Mouse (Mus musculus): ENCODE measurements at regions not wholly inside any gene's neighbourhood (a gene's known extent, or its start where the extent isn't known, plus 50 kb on each side); places are given as distances from the start of the nearest gene placed in this dataset.

DNA sequence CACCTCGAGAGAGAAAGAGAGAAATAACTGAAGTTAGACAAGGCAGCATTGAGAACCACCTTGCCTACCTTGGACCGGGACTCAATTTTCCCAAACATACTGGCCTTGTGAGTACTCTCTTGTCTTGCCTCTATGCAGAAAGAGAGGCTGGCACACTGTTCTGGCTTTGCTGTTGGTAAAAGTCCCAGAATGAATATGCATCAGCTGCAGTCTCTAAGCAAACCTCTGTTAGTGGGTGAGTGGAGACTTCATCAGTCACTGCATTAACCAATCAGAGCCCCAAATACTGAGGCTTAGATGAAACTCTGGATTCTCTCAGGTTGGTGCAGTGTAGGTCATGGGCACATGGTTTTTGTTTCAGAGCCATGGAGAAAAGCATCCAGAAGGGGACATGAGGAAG, 378.8 kb upstream of the Frg1 start:
- Histone ChIP-seq H3K27ac (ENCODE audit: insufficient read depth, low read depth) (no peak overlapping the region), H3K9ac (ENCODE audit: insufficient read depth, low read depth) (no peak overlapping the region), H3K27me3 (replicated peaks) (no peaks in the 10 kb centered on the region), H3K4me2 (ENCODE audit: insufficient read depth, low read depth, poor library complexity, severe bottlenecking) (no peak overlapping the region), H3K4me1 (ENCODE audit: control insufficient read depth in 1 of 2, insufficient read depth in 2 of 2) (no peaks in the 10 kb centered on the region), H3K79me2 (replicated peaks; ENCODE audit: control insufficient read depth, extremely low read depth, insufficient read depth, poor library complexity, severe bottlenecking) (no peaks in the 10 kb centered on the region), H3K36me3 (replicated peaks in 1 of 2; ENCODE audit: control insufficient read depth in 1 of 2, insufficient read depth in 1 of 2, low read length in 1 of 2) (no peaks in the 10 kb centered on the region), H3K4me3 (replicated peaks in 1 of 3; ENCODE audit: low read depth in 2 of 3, low read length in 2 of 3, poor library complexity in 1 of 3) (no peak overlapping the region), H3K9me3 (replicated peaks; ENCODE audit: low read length) (no peaks in the 10 kb centered on the region)
- TF ChIP-seq EP300 (IDR thresholded peaks at IDR 0.05; ENCODE audit: low read length) (no peak), ELF1 (IDR thresholded peaks at IDR 0.05; ENCODE audit: low read depth, low read length) (no peak), ZNF384 (IDR thresholded peaks at IDR 0.05; ENCODE audit: low read depth, low read length) (no peak), MAFK (IDR thresholded peaks at IDR 0.05; ENCODE audit: insufficient replicate concordance, low read length) (no peak), ZMIZ1 (IDR thresholded peaks at IDR 0.05; ENCODE audit: low read depth, low read length) (no peak), CTCF (conservative IDR thresholded peaks at IDR 0.05 in 1 of 2, IDR thresholded peaks at IDR 0.05 in 1 of 2; ENCODE audit: low read depth in 2 of 2, low read length in 2 of 2) (no peak), MAZ (IDR thresholded peaks at IDR 0.05; ENCODE audit: low read depth, low read length) (no peak), HCFC1 (IDR thresholded peaks at IDR 0.05; ENCODE audit: low read depth, low read length) (no peak), POLR2AphosphoS2 (IDR thresholded peaks at IDR 0.05; ENCODE audit: low read depth, low read length) (no peak), KAT2A (IDR thresholded peaks at IDR 0.05; ENCODE audit: insufficient replicate concordance, low read length) (no peak), TCF12 (IDR thresholded peaks at IDR 0.05; ENCODE audit: low read depth, low read length) (no peak), BHLHE40 (IDR thresholded peaks at IDR 0.05; ENCODE audit: low read depth, low read length) (no peak), USF1 (IDR thresholded peaks at IDR 0.05; ENCODE audit: low read depth, low read length) (no peak), MAX (IDR thresholded peaks at IDR 0.05; ENCODE audit: low read length) (no peak), ZC3H11A (IDR thresholded peaks at IDR 0.05; ENCODE audit: low read depth, low read length) (no peak), IRF4 (IDR thresholded peaks at IDR 0.05; ENCODE audit: low read depth, low read length) (no peak), JUN (IDR thresholded peaks at IDR 0.05; ENCODE audit: insufficient read depth, low read depth, low read length) (no peak)
- in situ Hi-C loops (cut with MboI; ENCODE audit: low pct_ligation_motif_present, low pct_unique_long_range_greater_than_20kb, low sequenced_read_pairs), result no loop called here
- DNase-seq (ENCODE audit: extremely low read depth), result no peak
- dilution Hi-C loops (cut with MboI; ENCODE audit: extremely low pct_ligation_motif_present, extremely low pct_unique_long_range_greater_than_20kb, low sequenced_read_pairs), result no loop called here

GRCm38 (mm10) chr8:41786952-41787861, 370.3 kb upstream of the Frg1 start:
- Histone ChIP-seq H3K9ac (ENCODE audit: insufficient read depth, low read depth) (no peak overlapping the region), H3K4me3 (replicated peaks in 1 of 3; ENCODE audit: low read depth in 2 of 3, low read length in 2 of 3, poor library complexity in 1 of 3) (no peak overlapping the region), H3K9me3 (replicated peaks; ENCODE audit: low read length) (no peaks in the 10 kb centered on the region), H3K36me3 (replicated peaks in 1 of 2; ENCODE audit: control insufficient read depth in 1 of 2, insufficient read depth in 1 of 2, low read length in 1 of 2) (no peaks in the 10 kb centered on the region), H3K27ac (ENCODE audit: insufficient read depth, low read depth) (no peak overlapping the region), H3K79me2 (replicated peaks; ENCODE audit: control insufficient read depth, extremely low read depth, insufficient read depth, poor library complexity, severe bottlenecking) (no peaks in the 10 kb centered on the region), H3K27me3 (replicated peaks) (no peaks in the 10 kb centered on the region), H3K4me1 (ENCODE audit: control insufficient read depth in 1 of 2, insufficient read depth in 2 of 2) (no peaks in the 10 kb centered on the region), H3K4me2 (ENCODE audit: insufficient read depth, low read depth, poor library complexity, severe bottlenecking) (no peak overlapping the region)
- no peak for TF ChIP-seq MAX (IDR thresholded peaks at IDR 0.05; ENCODE audit: low read length)
- TF ChIP-seq RCOR1 (conservative IDR thresholded peaks at IDR 0.05; ENCODE audit: low read depth, low read length), result no peak
- no peak for TF ChIP-seq JUND (conservative IDR thresholded peaks at IDR 0.05; ENCODE audit: low read depth, low read length)
- TF ChIP-seq POLR2AphosphoS2 (IDR thresholded peaks at IDR 0.05; ENCODE audit: low read depth, low read length), result no peak
- no peak for TF ChIP-seq ZKSCAN1 (IDR thresholded peaks at IDR 0.05; ENCODE audit: borderline replicate concordance, low read depth, low read length)
- TF ChIP-seq ELF1 (IDR thresholded peaks at IDR 0.05; ENCODE audit: low read depth, low read length), result no peak
- no peak for TF ChIP-seq HCFC1 (IDR thresholded peaks at IDR 0.05; ENCODE audit: low read depth, low read length)
- TF ChIP-seq MXI1 (IDR thresholded peaks at IDR 0.05; ENCODE audit: low read depth, low read length), result no peak
- TF ChIP-seq SMC3 (IDR thresholded peaks at IDR 0.05; ENCODE audit: low read depth, low read length), result no peak
- dilution Hi-C loops (cut with MboI; ENCODE audit: extremely low pct_ligation_motif_present, extremely low pct_unique_long_range_greater_than_20kb, low sequenced_read_pairs), result no loop called here
- no peak for DNase-seq (ENCODE audit: extremely low read depth)
- in situ Hi-C loops (cut with MboI; ENCODE audit: low pct_ligation_motif_present, low pct_unique_long_range_greater_than_20kb, low sequenced_read_pairs), result no loop called here

All from CH12.LX (cell line).